Mouse (Mus musculus) c-Kit-negative CD71-positive TER-119-positive erythroid progenitor cells, embryonic 14.5 days (primary cell): ENCODE results near the gene 4930555G01Rik.
"Not testable (repeated sequence)": the region's sequence is repeated elsewhere in the genome, so short reads cannot be mapped to it uniquely, and the experiment has no call there.

Source experiments
- DNase-seq: peaks from one replicate; pipeline ENCODE4 v3.0.0-alpha.2; 2013; ENCODE audit warnings: low read depth, low spot score

The 4930555G01Rik gene

GRCm38 (mm10) chr14:5050329-5050728 lies at the start of gene 4930555G01Rik:
Gene 4930555G01Rik (plus strand): TSS chr14:5050629.
- DNase-seq = not testable (repeated sequence)

DNA sequence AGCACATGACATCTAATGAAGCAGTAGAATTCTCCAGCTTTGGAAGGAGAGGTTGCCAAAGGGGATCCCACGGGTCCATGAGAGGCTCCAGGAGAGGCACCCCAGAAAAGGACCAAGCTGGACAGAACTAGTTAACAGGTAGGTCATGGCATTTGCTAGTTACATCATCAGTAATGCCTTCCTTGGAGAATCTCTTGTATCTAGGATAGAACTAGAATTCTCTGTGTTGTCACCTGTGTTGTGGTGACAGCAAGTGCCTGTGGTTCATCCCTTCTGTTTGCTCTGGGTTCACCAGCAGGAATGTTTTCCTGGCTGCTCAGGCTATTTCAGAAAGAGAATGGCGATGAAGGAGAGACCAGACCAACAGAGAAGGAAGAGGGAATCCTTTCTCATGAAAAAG lies 34.8 kb upstream of the 4930555G01Rik start, which contains the start of gene Gm3298:
Gene Gm3298, plus strand, starts transcription at position 301 of the 400 bp plus-strand sequence.
- DNase-seq = not testable (repeated sequence)

GRCm38 (mm10) chr14:5070611-5071490 lies 20.4 kb downstream of the 4930555G01Rik start, which contains the start of gene Gm8281:
Gene Gm8281 (plus strand): TSS chr14:5071040.
- not testable (repeated sequence) for DNase-seq
